In the genomic region with DNA sequence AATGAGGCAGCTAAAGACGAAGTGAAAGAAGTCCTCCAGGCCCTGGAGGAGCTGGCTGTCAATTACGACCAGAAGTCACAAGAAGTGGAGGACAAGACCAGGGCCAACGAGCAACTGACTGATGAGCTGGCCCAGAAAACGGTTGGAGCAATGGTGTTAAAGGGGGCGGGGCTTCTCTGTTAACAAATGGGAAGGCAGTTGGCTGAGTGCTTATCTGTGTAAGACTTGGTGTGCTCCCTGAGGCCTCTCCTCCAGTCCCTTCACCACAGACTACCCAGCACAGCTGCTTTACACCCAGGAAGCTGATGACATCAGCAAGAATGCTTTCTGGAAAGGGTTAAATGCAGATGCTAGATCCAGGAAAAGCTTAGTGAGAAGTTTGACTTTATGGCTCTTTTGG, we compare ENCODE assay signal across 11 mouse cellular contexts. TPM values are rescaled to one million over a fixed set of nuclear protein-coding genes. Genes with fewer than 3 reads are reported as not detected.
A peak's percentile ranks its signal among the peaks of the same experiment; 100 is the strongest.
DNase-seq lines count a peak whose midpoint lies in the region; ATAC-seq and TF ChIP-seq lines count a peak whose summit lies in the region.
"Had no signal": no experiment of that assay in that cellular context is flagged by ENCODE, and none has a peak within 500 bp of the region (broad histone marks: within the 10 kb centered on the region; RNA-seq: fewer than 3 reads in every experiment).

No protein-coding gene starts in this region.

- H3K4me2 ChIP-seq in heart, embryonic 13.5 days, result 0 out of 2 replicates have a peak overlapping the region, but pooled peaks have one; percentile 7
- no peak overlapping the region for H3K4me2 ChIP-seq in hindbrain, embryonic 13.5 days
- H3K4me2 ChIP-seq: neural tube, embryonic 12.5 days had no signal

- no peak overlapping the region for H3K4me3 ChIP-seq in heart, embryonic 13.5 days
- peak overlapping the region; percentile 67 for H3K4me3 ChIP-seq in G1E (ENCODE audit: low read depth, low read length)
- no peak overlapping the region for H3K4me3 ChIP-seq in hindbrain, embryonic 13.5 days
- H3K4me3 ChIP-seq: midbrain, embryonic 10.5 days; neural tube, embryonic 12.5 days had no signal

- 27% methylated on average over 5 of the region's 5 CpGs for WGBS in heart, embryonic 13.5 days
- 62% methylated on average over 5 of the region's 5 CpGs for WGBS in hindbrain, embryonic 13.5 days

- ATAC-seq in heart, embryonic 13.5 days (ENCODE audit: extremely low read depth, insufficient number of reproducible peaks, low FRiP score, low TSS enrichment), result no peak
- peak; percentile 85 for ATAC-seq in G1E (ENCODE audit: extremely low read depth, insufficient number of reproducible peaks, low FRiP score, poor library complexity, severe bottlenecking)
- peak; percentile 88 for ATAC-seq in erythroid progenitor cell, adult 5-6 weeks (replicated peaks; ENCODE audit: low FRiP score, poor library complexity, severe bottlenecking)
- peak; percentile 53 for ATAC-seq in megakaryocyte progenitor cell, adult 5-6 weeks (replicated peaks; ENCODE audit: poor library complexity)
- no peak for ATAC-seq in hindbrain, embryonic 13.5 days (ENCODE audit: low FRiP score)

- H3K27me3 ChIP-seq in heart, embryonic 13.5 days (replicated peaks), result no peaks in the 10 kb centered on the region
- H3K27me3 ChIP-seq in G1E (ENCODE audit: insufficient read depth, low read length), result no peaks in the 10 kb centered on the region
- H3K27me3 ChIP-seq in hindbrain, embryonic 13.5 days, result no peaks in the 10 kb centered on the region
- H3K27me3 ChIP-seq: neural tube, embryonic 12.5 days had no signal

- intact Hi-C loops in heart, postnatal 36 days (cut with DNase I), result loop anchor here (5.0 kb wide), 1 partner anchor 813 kb away; no protein-coding TSS in a partner anchor
- intact Hi-C loops in left cerebral cortex, postnatal 10 days (cut with DNase I), result loop anchor here (5.0 to 10.0 kb wide), 2 partner anchors 373 to 815 kb away; no protein-coding TSS in a partner anchor

- H3K4me1 ChIP-seq in heart, embryonic 13.5 days, result peaks cover 26% of the 10 kb centered on the region
- H3K4me1 ChIP-seq in G1E (ENCODE audit: insufficient read depth, low read depth, low read length), result peaks cover 72% of the 10 kb centered on the region
- H3K4me1 ChIP-seq in hindbrain, embryonic 13.5 days (replicated peaks), result peaks cover 16% of the 10 kb centered on the region
- H3K4me1 ChIP-seq: neural tube, embryonic 12.5 days had no signal

- no peak for TF ChIP-seq CTCF in G1E (IDR thresholded peaks at IDR 0.05; ENCODE audit: low read depth, low read length)

- H3K36me3 ChIP-seq in heart, embryonic 13.5 days, result no peaks in the 10 kb centered on the region
- H3K36me3 ChIP-seq in G1E (replicated peaks), result peaks cover 25% of the 10 kb centered on the region
- peaks cover 61% of the 10 kb centered on the region for H3K36me3 ChIP-seq in hindbrain, embryonic 13.5 days

- H3K9me3 ChIP-seq in heart, embryonic 13.5 days, result no peaks in the 10 kb centered on the region
- no peaks in the 10 kb centered on the region for H3K9me3 ChIP-seq in G1E (replicated peaks)
- no peaks in the 10 kb centered on the region for H3K9me3 ChIP-seq in hindbrain, embryonic 13.5 days
- H3K9me3 ChIP-seq: midbrain, embryonic 10.5 days; neural tube, embryonic 12.5 days had no signal

- no peak overlapping the region for H3K27ac ChIP-seq in heart, embryonic 13.5 days (replicated peaks)
- H3K27ac ChIP-seq in hindbrain, embryonic 13.5 days, result no peak overlapping the region
- H3K27ac ChIP-seq: midbrain, embryonic 10.5 days; neural tube, embryonic 12.5 days had no signal

- no peak overlapping the region for H3K9ac ChIP-seq in heart, embryonic 13.5 days
- H3K9ac ChIP-seq in hindbrain, embryonic 13.5 days, result no peak overlapping the region
- H3K9ac ChIP-seq: neural tube, embryonic 12.5 days had no signal

- DNase-seq in heart, postnatal 36 days, result no peak
- peak; percentile 79 for DNase-seq in G1E (ENCODE audit: low spot score)
- no peak for DNase-seq in left cerebral cortex, postnatal 10 days (ENCODE audit: extremely low spot score in 1 of 2, low spot score in 2 of 2)
- no peak for DNase-seq in adrenal gland, adult (ENCODE audit: inconsistent age in 2 of 2, low spot score in 1 of 2)
- DNase-seq: gastrocnemius, postnatal 14 days had no signal

RNA-seq across cellular contexts. Expression of gene Lypd6b, which starts 57.3 kb away (rescaled TPM):
- polyA plus RNA-seq in heart, embryonic 13.5 days (2015; fragmentation: Nextera tagmentation; extraction: Ambion mirVana), result 2.5 and 3.1 TPM in 2 replicates
- not detected for total RNA-seq in heart, postnatal 36 days (2021)
- total RNA-seq in G1E (2014; fragmentation: Nextera tagmentation), result not detected in 2 replicates
- 0.16 TPM in 1 of 2 replicates, not detected in the other for total RNA-seq in G1E (2017)
- not detected in 2 replicates for polyA plus RNA-seq in G1E (2012)
- total RNA-seq in erythroid progenitor cell, adult 5-6 weeks (2015; ENCODE audit: low replicate concordance), result 0.42 and 0.72 TPM in 2 replicates
- total RNA-seq in erythroid progenitor cell, adult 5-6 weeks (2017; ENCODE audit: low replicate concordance), result 0.51 TPM in 1 of 2 replicates, not detected in the other
- 0.27 TPM in 1 of 2 replicates, not detected in the other for total RNA-seq in megakaryocyte progenitor cell, adult 5-6 weeks (2015)
- 0.12 TPM in 1 of 2 replicates, not detected in the other for total RNA-seq in megakaryocyte progenitor cell, adult 5-6 weeks (2017)
- total RNA-seq in left cerebral cortex, postnatal 10 days (2021), result 10 to 100 TPM; 18.3 to 20.5 TPM
- 4.4 and 5.0 TPM in 2 replicates for polyA plus RNA-seq in hindbrain, embryonic 13.5 days (2015; fragmentation: Nextera tagmentation; extraction: Ambion mirVana)
- total RNA-seq: gastrocnemius, postnatal 14 days had no signal

Comparison
In these comparisons a context has a peak if more than half of its experiments do, and no peak if none do; other contexts are left out.
1. ATAC-seq: peak in G1E (single experiment), erythroid progenitor cell, adult 5-6 weeks (single experiment) and megakaryocyte progenitor cell, adult 5-6 weeks (single experiment); none in heart, embryonic 13.5 days (single experiment) and hindbrain, embryonic 13.5 days (single experiment).
2. RNA of gene Lypd6b, which starts 57.3 kb away (total RNA-seq): 18.3 to 20.5 TPM in left cerebral cortex, postnatal 10 days; 0.42 to 0.72 TPM in erythroid progenitor cell, adult 5-6 weeks, 0.12 to 0.27 TPM in megakaryocyte progenitor cell, adult 5-6 weeks, 0.16 TPM in G1E and not detected in heart, postnatal 36 days; every median in the first group is over 10 times any median in the second.